Mouse (Mus musculus): ENCODE measurements around the gene Mup8. TPM values are rescaled to one million over a fixed set of nuclear protein-coding genes. Genes with fewer than 3 reads are reported as not detected.
"Not testable (repeated sequence)": the region's sequence is repeated elsewhere in the genome, so short reads cannot be mapped to it uniquely, and the experiment has no call there.

The Mup8 gene
- polyA plus RNA-seq (2012): not detected in 2 replicates

DNA sequence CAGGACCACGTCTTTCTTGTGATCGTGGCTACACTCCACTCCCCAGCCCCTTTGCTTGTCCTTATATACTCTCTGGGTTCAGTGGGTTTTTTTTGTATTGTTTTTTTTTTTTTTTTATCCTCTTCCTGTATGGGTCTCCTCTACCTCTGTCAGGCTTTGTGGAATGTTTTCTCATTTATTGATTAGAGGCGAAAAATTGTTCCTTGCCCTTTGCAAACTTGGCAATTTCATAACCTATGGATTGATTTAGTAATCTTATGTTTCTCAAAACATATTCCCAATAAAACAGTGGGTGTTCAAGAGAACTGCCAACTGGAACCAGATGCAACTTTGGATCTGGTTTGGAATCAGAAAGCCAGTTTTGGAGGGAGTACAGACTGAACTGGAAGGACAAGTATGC is at the start of gene Mup8:
TSS of gene Mup8 (minus strand) at position 101 of the 400 bp plus-strand sequence.
- not testable (repeated sequence) for TF ChIP-seq GATA1 (IDR thresholded peaks at IDR 0.05; ENCODE audit: low read length)

Other genes starting within 250 kb of the Mup8 start
- gene Mup7, start 152.1 kb downstream of the Mup8 start, polyA plus RNA-seq (2012): not detected in 2 replicates
- not detected in 2 replicates for gene Mup2, start 68.3 kb downstream of the Mup8 start, polyA plus RNA-seq (2012)
- gene Mup9, start 199.4 kb upstream of the Mup8 start, polyA plus RNA-seq (2012): not detected in 2 replicates